Mouse (Mus musculus) hindbrain, embryonic 10.5 days (tissue): ENCODE data around the gene Plpp3. TPM values are rescaled to one million over a fixed set of nuclear protein-coding genes. Genes with fewer than 3 reads are reported as not detected.

Experiments used
- DNase-seq: peaks from one replicate; pipeline ENCODE4 v3.0.0-alpha.2; 2017; ENCODE audit warnings: low spot score
- H3K27ac ChIP-seq: fragments of 300-500 bp; sonication (generic); 2 replicates; pipeline ENCODE4 v1.5.1; 2016; ENCODE audit warnings: mild to moderate bottlenecking, moderate library complexity
- H3K27me3 ChIP-seq: fragments of 300-500 bp; sonication (generic); 2 replicates; pipeline ENCODE4 v1.6.1; 2016; ENCODE audit warnings: mild to moderate bottlenecking; ENCODE audit not compliant: poor library complexity, insufficient read depth, severe bottlenecking
- H3K36me3 ChIP-seq: fragments of 300-500 bp; sonication (generic); 2 replicates; pipeline ENCODE4 v1.6.1; 2016; ENCODE audit warnings: mild to moderate bottlenecking, moderate library complexity
- H3K4me1 ChIP-seq: fragments of 300-500 bp; sonication (generic); replicated peaks from 2 replicates; pipeline ENCODE4 v1.6.1; 2016; ENCODE audit warnings: mild to moderate bottlenecking
- H3K4me3 ChIP-seq: fragments of 300-500 bp; sonication (generic); 2 replicates; pipeline ENCODE4 v1.5.1; 2016; ENCODE audit warnings: mild to moderate bottlenecking, moderate library complexity
- H3K9me3 ChIP-seq: fragments of 300-500 bp; sonication (generic); 2 replicates; pipeline ENCODE4 v1.6.1; 2016; ENCODE audit warnings: mild to moderate bottlenecking, moderate library complexity
- WGBS: fragments of 180-500 bp; shearing (Covaris S2); methylation state at CpG from one replicate; pipeline ENCODE4 v1.1.7; 2016; 5-methylcytosine and 5-hydroxymethylcytosine counted together
- polyA plus RNA-seq: library from polyadenylated mRNA; unstranded; fragments of >200 nt; fragmentation: Nextera tagmentation; extraction: Ambion mirVana; gene quantifications from 2 replicates; pipeline ENCODE4 v1.2.1, GENCODE M21; 2016

The Plpp3 gene
- polyA plus RNA-seq, 1 experiment from 2014 or later = 63.8 TPM

DNA sequence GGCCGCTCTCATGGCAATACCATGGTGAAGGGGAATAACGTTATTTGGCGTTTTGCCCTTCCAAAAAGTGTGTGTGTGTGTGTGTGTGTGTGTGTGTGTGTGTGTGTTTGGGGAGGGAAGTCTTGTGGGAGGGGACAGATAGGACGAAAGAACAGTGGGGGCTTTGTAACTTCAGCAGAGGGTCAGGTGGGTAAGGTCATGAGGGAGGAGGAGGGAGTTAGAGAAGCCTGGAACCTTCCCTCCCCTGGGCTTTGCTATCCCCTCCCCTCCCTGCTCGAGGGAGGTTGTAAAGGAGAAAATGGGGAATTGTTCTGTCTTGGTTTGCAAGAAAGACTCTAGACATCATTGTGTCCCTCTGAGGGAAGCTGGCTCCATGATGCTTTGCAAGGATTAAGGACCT lies 25.1 kb downstream of the Plpp3 start:
- H3K27me3 ChIP-seq = no peaks in the 10 kb centered on the region
- peak overlapping the region; percentile 90 for H3K27ac ChIP-seq
- 39% methylated on average over 5 of the region's 5 CpGs for WGBS
- H3K4me1 ChIP-seq = peaks cover 65% of the 10 kb centered on the region
- peaks cover 13% of the 10 kb centered on the region for H3K36me3 ChIP-seq
- H3K9me3 ChIP-seq = no peaks in the 10 kb centered on the region
- no peak overlapping the region for H3K4me3 ChIP-seq
- peak; percentile 38 for DNase-seq

DNA sequence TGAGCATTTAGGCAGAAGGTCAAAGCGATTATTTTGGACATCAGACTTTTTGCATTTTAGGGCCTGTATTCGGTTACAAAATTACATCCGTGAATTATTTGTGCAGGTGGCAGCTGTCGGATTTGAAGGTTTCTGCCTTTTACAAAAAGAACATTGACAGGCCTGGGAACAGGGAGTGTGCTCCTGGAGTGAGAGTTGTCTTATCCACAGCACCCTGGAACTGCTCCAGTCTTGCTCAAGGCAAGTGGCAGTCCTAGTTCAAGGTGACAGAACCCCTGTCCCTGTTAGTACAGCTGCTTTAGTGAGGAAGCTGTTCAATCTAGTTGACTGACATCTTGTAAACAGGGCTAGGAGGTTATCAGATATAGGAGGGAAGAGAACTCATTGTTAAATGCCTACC lies 27.3 kb downstream of the Plpp3 start:
- WGBS = 81% methylated on average over 4 of the region's 4 CpGs
- Histone ChIP-seq H3K4me1 (peaks cover 54% of the 10 kb centered on the region), H3K4me3 (no peak overlapping the region), H3K9me3 (no peaks in the 10 kb centered on the region), H3K27me3 (no peaks in the 10 kb centered on the region), H3K27ac (no peak overlapping the region), H3K36me3 (peaks cover 12% of the 10 kb centered on the region)
- DNase-seq = no peak

DNA sequence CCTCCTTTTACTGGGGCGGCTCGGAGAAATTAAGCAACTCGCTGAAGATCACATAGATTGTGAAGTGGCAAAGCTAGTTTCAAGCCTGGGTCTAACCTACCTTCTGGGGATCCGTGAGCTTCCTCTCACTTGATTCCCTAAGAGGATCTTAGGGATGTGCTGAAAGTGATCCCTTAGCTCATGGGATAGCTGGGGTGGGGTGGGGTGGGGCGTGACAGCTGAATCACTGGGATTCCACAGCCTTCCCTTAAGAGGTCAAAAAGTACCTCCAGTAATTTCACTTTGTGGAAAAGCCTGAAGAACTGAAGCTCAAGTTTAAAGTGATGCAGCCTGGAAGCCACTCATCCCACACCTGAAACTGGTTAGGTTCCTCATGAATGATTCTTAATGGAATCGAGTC lies 27.8 kb downstream of the Plpp3 start:
- Histone ChIP-seq H3K27ac (no peak overlapping the region), H3K4me3 (no peak overlapping the region), H3K9me3 (no peaks in the 10 kb centered on the region), H3K36me3 (peaks cover 9% of the 10 kb centered on the region), H3K4me1 (peaks cover 54% of the 10 kb centered on the region), H3K27me3 (no peaks in the 10 kb centered on the region)
- no peak for DNase-seq
- WGBS = 86% methylated on average over 6 of the region's 6 CpGs

DNA sequence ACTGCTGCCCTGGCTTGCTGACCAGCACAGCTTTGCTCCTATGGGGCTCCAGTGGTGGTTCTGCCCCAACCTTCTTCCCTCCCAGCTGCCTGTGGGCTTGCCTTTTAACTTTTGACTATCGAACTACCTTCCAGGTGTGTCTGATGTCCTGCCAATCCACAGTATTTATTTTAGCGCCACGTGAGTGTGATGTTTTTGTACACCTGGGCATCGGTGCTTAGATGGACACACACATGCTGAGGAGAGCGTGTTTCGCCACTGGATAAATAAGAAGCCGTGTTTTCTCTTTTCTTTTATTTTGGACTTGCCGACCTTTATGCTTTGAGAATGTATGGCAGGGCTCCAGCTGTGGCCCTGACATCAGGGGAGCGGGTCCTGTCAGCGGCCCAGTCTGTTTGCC lies 29.5 kb downstream of the Plpp3 start:
- Histone ChIP-seq H3K27me3 (no peaks in the 10 kb centered on the region), H3K9me3 (no peaks in the 10 kb centered on the region), H3K36me3 (peaks cover 9% of the 10 kb centered on the region), H3K4me3 (no peak overlapping the region), H3K4me1 (peaks cover 54% of the 10 kb centered on the region), H3K27ac (no peak overlapping the region)
- WGBS = 88% methylated on average over 10 of the region's 10 CpGs
- DNase-seq = no peak

DNA sequence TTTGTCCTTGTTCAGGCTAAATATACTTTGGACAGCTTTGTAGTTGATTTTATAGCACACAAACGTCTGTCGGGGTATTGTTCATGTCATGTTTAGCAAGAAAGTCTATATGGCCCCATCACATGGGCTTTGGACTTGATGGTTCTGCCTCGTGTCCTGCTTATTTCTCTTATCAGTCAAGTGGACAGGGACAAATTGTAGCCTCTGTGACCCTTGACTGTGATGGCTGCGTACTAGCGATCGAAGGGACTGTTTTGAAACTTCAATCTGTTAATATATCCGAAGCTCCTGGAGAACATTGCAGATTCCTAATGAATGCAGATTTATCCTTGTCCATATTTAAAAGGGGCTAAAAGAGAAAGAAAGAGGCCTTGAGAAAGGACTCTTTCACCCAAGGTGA lies 30.7 kb downstream of the Plpp3 start:
- peaks cover 53% of the 10 kb centered on the region for H3K4me1 ChIP-seq
- WGBS = 90% methylated on average over 7 of the region's 7 CpGs
- no peaks in the 10 kb centered on the region for H3K27me3 ChIP-seq
- no peak overlapping the region for H3K27ac ChIP-seq
- no peak overlapping the region for H3K4me3 ChIP-seq
- DNase-seq = no peak
- no peaks in the 10 kb centered on the region for H3K9me3 ChIP-seq
- peaks cover 9% of the 10 kb centered on the region for H3K36me3 ChIP-seq

DNA sequence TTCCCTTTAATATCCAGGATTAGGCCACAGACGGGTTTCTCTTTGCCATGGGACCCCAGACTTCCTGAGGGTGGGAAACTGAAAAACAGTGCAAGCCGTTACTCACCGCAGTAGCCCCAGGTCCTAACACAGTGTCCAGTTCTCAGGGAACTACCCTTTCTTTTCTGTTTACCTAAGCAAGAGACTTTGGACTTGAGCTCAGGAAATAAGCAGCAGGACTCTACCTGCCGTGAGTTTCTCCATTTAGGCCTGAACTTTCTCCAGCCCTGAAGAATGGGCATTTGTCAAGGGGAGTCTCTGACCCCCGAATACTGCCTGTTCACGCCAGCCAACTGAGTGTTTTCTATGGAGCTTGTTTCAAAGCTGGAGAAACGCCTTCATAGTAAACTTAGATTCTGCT lies 31.7 kb downstream of the Plpp3 start:
- WGBS = 80% methylated on average over 7 of the region's 7 CpGs
- H3K27ac ChIP-seq = no peak overlapping the region
- H3K36me3 ChIP-seq = peaks cover 6% of the 10 kb centered on the region; the same call in 1 of the 2 replicates
- peaks cover 54% of the 10 kb centered on the region for H3K4me1 ChIP-seq
- no peaks in the 10 kb centered on the region for H3K9me3 ChIP-seq
- no peaks in the 10 kb centered on the region for H3K27me3 ChIP-seq
- H3K4me3 ChIP-seq = no peak overlapping the region
- DNase-seq = no peak

DNA sequence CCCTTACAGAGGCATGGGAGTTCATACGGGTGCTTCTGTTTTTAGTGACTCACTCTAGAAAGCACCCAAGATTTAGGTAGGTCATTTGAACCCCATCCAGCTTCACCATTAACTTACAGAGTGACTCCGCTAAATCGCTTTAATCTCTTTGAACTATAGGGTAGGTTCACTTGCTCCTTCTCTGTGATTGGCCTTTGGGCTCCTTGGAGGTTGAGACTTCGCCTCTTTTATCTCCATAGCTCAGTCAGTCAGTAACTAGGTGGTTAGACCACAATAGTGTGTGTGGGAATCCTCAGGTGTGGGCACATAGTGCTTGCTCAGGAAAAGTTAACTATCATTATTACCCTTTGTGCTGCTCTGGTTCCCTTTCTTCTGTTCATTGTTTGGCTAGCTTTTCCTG lies 33.7 kb downstream of the Plpp3 start:
- Histone ChIP-seq H3K9me3 (no peaks in the 10 kb centered on the region), H3K4me1 (peaks cover 51% of the 10 kb centered on the region), H3K27ac (0 out of 2 replicates have a peak overlapping the region, but pooled peaks have one; percentile 45), H3K36me3 (peaks cover 25% of the 10 kb centered on the region), H3K27me3 (no peaks in the 10 kb centered on the region), H3K4me3 (no peak overlapping the region)
- WGBS = 81% methylated on average over 4 of the region's 4 CpGs
- DNase-seq = no peak

DNA sequence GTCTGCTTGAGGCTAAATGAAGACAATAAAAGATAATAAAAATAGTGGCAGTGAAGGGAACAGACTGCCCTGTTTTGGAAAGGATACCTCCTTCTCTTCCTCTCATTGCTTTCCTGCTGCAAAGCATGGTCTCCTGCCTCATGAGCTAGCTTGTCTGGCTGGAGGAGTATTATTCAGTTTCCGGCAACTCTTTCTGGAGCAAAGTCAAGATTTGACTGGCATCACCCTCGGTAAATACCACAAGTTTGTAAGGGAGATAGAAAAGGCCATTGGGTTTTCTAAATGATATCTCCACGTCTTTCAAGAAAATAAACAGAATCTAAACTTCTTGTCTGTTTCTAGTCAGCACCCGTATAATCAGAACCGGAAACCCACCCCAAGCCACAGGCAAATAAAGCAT lies 34.4 kb downstream of the Plpp3 start:
- DNase-seq = no peak
- H3K9me3 ChIP-seq = no peaks in the 10 kb centered on the region
- H3K4me1 ChIP-seq = peaks cover 51% of the 10 kb centered on the region
- whole genome bisulfite sequencing = 85% methylated on average over 5 of the region's 5 CpGs
- H3K27ac ChIP-seq = no peak overlapping the region
- H3K36me3 ChIP-seq = peaks cover 32% of the 10 kb centered on the region
- H3K27me3 ChIP-seq = no peaks in the 10 kb centered on the region
- no peak overlapping the region for H3K4me3 ChIP-seq

DNA sequence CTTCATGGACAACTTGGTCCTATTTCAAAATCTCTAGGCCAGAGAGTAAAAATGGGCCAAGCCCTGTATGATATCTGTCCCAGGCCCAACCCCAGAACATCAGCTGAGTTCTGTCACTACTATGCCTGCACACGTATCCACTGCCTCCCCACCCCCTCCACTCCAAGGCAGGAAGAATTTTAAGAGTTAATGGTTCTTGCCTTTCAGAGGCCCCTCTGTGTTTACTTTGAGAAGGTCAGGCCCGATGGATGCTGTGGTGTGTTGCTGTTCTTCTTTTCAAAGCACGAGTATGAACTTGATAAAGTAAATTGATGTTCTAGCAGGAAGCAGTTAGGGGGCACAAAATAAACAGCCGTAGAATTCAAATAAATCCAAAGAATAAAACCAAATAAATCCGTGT lies 35.5 kb downstream of the Plpp3 start:
- WGBS = 54% methylated on average over 5 of the region's 5 CpGs
- Histone ChIP-seq H3K36me3 (peaks cover 41% of the 10 kb centered on the region), H3K9me3 (no peaks in the 10 kb centered on the region), H3K4me1 (peaks cover 49% of the 10 kb centered on the region), H3K4me3 (no peak overlapping the region), H3K27ac (0 out of 2 replicates have a peak overlapping the region, but pooled peaks have one; percentile 45), H3K27me3 (no peaks in the 10 kb centered on the region)
- DNase-seq = no peak

DNA sequence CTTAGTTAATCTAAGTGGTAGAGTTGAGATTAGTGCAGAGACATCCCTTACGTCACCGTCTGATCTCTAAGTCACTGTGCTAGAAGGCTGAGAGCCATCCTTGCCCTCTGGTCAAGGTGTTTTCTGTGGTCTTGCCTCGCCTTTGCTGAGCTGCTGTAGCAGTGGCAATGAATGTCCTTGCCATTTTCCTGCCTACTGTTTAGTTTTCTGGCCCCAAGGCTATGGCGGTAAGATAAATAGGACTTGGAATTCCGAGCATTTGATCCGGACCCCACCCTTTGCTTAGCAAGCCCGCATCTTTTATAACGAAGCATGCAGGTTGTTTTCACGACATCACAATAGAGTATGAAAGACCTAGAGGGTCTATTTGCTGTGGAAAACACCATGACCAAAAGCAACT lies 38.1 kb downstream of the Plpp3 start:
- no peak for DNase-seq
- no peak overlapping the region for H3K27ac ChIP-seq
- no peaks in the 10 kb centered on the region for H3K9me3 ChIP-seq
- no peaks in the 10 kb centered on the region for H3K27me3 ChIP-seq
- H3K4me1 ChIP-seq = peaks cover 55% of the 10 kb centered on the region
- WGBS = 84% methylated on average over 9 of the region's 9 CpGs
- H3K4me3 ChIP-seq = no peak overlapping the region
- peaks cover 57% of the 10 kb centered on the region for H3K36me3 ChIP-seq

DNA sequence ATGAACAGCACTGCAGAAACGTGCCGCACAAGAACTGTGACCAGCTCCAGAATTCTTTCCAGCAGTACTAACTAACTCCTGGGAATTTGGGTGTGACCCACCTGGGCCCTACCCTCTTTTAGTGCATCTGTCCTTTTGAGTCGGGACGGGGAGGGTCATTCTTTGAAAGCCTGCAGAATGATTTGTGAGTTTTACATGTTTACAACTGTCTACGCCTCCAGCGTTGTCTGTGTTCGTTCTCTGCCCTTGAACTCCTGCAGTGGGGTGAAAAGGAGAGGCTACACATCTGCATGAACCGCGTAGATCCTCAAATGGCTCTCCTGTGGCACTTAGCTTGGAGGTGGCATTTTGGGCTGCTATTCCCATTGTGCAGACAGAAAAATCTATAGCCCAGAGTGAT lies 39.0 kb downstream of the Plpp3 start:
- H3K27ac ChIP-seq = no peak overlapping the region
- peaks cover 55% of the 10 kb centered on the region for H3K4me1 ChIP-seq
- peaks cover 57% of the 10 kb centered on the region for H3K36me3 ChIP-seq
- H3K9me3 ChIP-seq = no peaks in the 10 kb centered on the region
- H3K4me3 ChIP-seq = no peak overlapping the region
- 91% methylated on average over 9 of the region's 9 CpGs for WGBS
- no peaks in the 10 kb centered on the region for H3K27me3 ChIP-seq
- DNase-seq = no peak

DNA sequence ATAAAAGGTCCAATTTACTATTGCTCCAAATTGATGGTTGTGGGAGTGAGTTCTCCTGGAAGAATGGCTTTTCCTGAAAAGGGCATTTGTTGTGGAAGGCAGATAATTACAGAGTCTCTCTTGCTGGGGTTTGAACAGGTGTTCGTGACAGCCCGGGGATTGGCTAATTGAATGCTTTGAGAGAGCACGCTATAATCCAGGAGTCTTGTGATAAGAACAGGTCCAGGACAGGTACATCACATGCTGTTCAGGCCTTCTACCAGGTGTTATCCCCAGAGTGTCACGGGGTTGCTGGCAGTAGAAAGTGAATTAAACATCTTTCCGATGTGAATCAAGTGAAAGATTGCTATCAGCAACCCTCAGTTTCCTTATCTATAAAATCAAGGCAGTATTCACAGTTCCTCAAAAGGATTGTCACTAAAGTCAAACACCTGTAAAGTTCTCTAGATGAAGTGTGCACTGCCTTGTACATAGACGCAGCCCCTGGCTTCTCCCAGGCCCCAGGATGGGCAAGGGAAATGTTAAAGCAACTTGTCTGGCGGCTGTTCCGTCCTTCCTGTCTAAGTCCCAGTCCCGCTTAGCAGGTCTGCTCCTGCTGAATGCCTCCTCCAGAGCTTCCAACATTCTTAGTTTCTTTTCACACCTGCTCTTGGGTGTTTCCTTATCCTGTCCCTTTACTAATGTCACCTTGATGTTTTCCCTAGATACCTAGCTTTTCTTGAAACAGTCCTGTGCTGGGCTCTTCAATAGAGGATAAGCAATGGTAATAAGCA lies 40.0 kb downstream of the Plpp3 start:
- H3K27ac ChIP-seq = no peak overlapping the region
- peaks cover 57% of the 10 kb centered on the region for H3K36me3 ChIP-seq
- H3K9me3 ChIP-seq = no peaks in the 10 kb centered on the region
- no peak for DNase-seq
- H3K4me1 ChIP-seq = peaks cover 47% of the 10 kb centered on the region
- H3K27me3 ChIP-seq = no peaks in the 10 kb centered on the region
- WGBS = 86% methylated on average over 9 of the region's 9 CpGs
- no peak overlapping the region for H3K4me3 ChIP-seq

DNA sequence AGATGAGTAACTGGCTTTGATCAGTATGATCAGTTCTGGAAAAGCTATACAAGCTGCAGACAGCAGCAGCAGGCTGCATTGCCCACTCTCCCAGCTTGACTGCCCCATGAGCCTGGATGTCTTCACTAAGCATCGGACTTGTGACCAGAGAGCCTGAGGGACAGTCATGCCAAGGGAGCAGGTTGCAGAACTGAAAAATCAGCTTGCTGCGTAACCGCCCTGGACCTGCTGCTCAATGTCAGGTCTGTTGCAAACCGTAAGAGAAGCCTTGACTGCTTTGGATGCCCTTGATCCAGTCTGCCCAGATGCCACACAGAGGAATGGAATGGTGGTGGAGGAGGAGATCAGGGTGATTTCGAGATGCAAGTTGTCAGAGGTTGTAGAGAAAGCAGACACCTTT lies 41.5 kb downstream of the Plpp3 start:
- peaks cover 58% of the 10 kb centered on the region for H3K36me3 ChIP-seq

DNA sequence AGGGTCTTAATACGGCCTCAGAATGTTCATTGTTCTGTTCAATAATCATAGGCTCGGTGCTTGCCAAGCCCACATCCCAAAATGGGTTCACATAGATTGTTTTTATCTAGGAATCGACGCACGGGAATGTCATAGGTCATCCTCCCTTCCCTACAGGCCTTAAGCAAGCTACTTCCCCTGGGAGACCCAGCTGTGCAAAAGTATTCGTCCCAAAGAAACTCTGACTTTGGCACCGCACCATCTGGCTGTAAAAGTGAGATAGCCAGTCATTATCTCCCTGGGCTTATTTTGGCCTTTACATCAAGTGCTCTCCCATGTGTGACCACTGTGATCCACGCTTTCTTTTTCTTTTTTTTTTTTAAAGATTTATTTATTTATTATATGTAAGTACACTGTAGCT lies 42.2 kb downstream of the Plpp3 start:
- 64% methylated on average over 8 of the region's 8 CpGs for WGBS
- peaks cover 45% of the 10 kb centered on the region for H3K4me1 ChIP-seq
- no peaks in the 10 kb centered on the region for H3K9me3 ChIP-seq

More for the DNA sequence above, 41.5 kb downstream of the Plpp3 start:
- Histone ChIP-seq H3K9me3 (no peaks in the 10 kb centered on the region), H3K27me3 (no peaks in the 10 kb centered on the region), H3K4me3 (no peak overlapping the region), H3K4me1 (peaks cover 42% of the 10 kb centered on the region), H3K27ac (no peak overlapping the region)
- whole genome bisulfite sequencing = 86% methylated on average over 5 of the region's 5 CpGs
- no peak for DNase-seq

More for the DNA sequence above, 42.2 kb downstream of the Plpp3 start:
- no peak overlapping the region for H3K27ac ChIP-seq
- H3K36me3 ChIP-seq = peaks cover 53% of the 10 kb centered on the region
- no peak overlapping the region for H3K4me3 ChIP-seq
- no peak for DNase-seq
- H3K27me3 ChIP-seq = no peaks in the 10 kb centered on the region
